Mouse (Mus musculus): ENCODE data around the gene Cacnb2. TPM values are rescaled to one million over a fixed set of nuclear protein-coding genes. Genes with fewer than 3 reads are reported as not detected.

The Cacnb2 gene
- polyA plus RNA-seq, 1 experiment from 2014 or later, result 3.3 TPM

DNA sequence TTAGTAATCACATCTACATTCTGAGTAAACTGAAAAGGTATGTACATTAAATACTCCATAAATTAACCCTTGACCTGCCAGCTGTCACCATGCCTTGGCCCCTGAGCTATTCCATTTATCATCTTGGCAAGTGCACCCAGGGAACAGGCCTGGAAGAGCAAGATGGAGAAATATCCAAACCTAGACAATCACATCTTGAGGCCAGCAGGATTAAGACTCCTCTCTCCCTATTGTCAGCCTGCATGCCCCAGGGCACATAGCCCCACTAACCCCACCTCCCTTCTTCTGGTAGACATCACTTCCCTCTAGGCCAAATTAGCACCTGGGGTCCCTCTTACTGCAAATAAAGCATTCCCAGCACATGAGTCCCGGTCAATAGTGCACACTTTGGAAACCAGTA, 424.9 kb downstream of the Cacnb2 start:
- no peak overlapping the region for H3K27ac ChIP-seq
- no peaks in the 10 kb centered on the region for H3K27me3 ChIP-seq
- H3K9me3 ChIP-seq (replicated peaks), result no peaks in the 10 kb centered on the region
- H3K9ac ChIP-seq, result no peak overlapping the region
- no peak for ATAC-seq
- H3K4me3 ChIP-seq, result no peak overlapping the region
- WGBS, result 80% methylated on average over 1 of the region's 1 CpGs
- no peaks in the 10 kb centered on the region for H3K4me1 ChIP-seq
- H3K36me3 ChIP-seq (ENCODE audit: poor library complexity, severe bottlenecking), result peaks cover 12% of the 10 kb centered on the region
- H3K4me2 ChIP-seq, result no peak overlapping the region

Other genes with a start within 250 kb of the Cacnb2 start
- gene Slc39a12, start 214.8 kb upstream of the Cacnb2 start, polyA plus RNA-seq (2015; fragmentation: Nextera tagmentation; extraction: Ambion mirVana), result 0.64 and 0.68 TPM in 2 replicates